Mouse (Mus musculus) v-Abl transformed pro-B cells (cell line): ENCODE results near the gene Mcf2l.

Experiments
- in situ Hi-C, 2 experiments: fragments of 400-800 bp; cut with MboI; formaldehyde crosslinking; loops; one replicate each; pipeline ENCODE4 v1.15.1; 2025; ENCODE audit not compliant: unreplicated experiment in 2 of 2

Gene Mcf2l

GRCm38 (mm10) chr8:13037569-13037968 lies 164.0 kb downstream of the Mcf2l start:
- in situ Hi-C loops = no loop called here

GRCm38 (mm10) chr8:13039054-13039453 lies 165.4 kb downstream of the Mcf2l start:
- in situ Hi-C loops = no loop called here

GRCm38 (mm10) chr8:13041459-13041858 lies 167.9 kb downstream of the Mcf2l start:
- in situ Hi-C loops = no loop called here

GRCm38 (mm10) chr8:13047652-13048051 lies 174.0 kb downstream of the Mcf2l start:
- in situ Hi-C loops = no loop called here

- in situ Hi-C loops = no loop called here
Observed at GRCm38 (mm10) chr8:13050550-13050949, 176.9 kb downstream of the Mcf2l start.

GRCm38 (mm10) chr8:13057351-13057750 lies 183.7 kb downstream of the Mcf2l start:
- in situ Hi-C loops = no loop called here

GRCm38 (mm10) chr8:13060441-13061150 lies 187.0 kb downstream of the Mcf2l start, which contains the start of gene Proz:
Gene Proz (plus strand): TSS chr8:13060914.
- in situ Hi-C loops = no loop called here

GRCm38 (mm10) chr8:13063112-13063511 lies 189.5 kb downstream of the Mcf2l start:
- in situ Hi-C loops = no loop called here
